Mouse (Mus musculus): Measurements from ENCODE around the gene Mpv17.
A peak's percentile ranks its signal among the peaks of the same experiment; 100 is the strongest.

Gene Mpv17

DNA sequence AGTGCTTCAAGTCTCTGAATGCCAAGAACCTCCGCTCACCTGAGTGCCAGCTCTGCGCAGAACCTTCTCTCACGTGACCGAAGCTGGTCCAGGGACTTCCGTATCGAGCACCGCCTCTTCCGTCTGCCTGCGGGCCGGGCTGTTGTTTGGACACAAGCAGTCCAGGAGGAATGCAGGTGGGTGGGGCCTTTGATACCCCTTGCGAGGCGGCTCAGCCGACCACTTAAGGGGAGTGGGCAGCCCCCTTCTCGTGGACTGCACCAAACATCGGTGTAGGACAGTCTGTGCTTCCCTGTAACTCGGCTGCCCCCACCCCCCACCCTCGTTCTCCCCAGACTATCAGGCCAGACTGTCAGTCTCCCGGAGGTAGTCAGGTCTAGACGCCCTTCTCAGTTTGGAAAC is at the start of gene Mpv17:
Gene Mpv17, minus strand, starts transcription at position 100 of the 402 bp plus-strand sequence.
- peak; percentile 63 to 74 for DNase-seq

DNA sequence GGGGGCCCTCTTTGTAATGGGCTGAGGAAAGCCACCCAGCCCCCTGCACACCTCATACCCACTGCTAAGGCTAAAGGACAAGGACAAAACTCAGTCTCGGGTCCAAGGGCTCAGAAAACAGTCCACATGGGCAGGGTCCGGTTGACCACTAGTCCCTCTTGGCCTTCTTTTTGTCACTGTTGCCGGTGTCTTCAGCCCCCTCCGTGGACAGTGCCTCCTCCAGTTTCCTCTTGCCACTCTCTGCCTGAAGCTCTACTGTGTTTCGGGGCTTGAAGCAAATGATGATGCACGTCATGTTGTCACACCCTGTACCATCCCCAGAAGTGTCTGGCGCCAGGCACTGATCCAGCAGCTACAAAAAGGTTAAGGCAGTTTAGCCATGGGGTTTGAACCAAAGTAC is 48.9 kb upstream of the Mpv17 start:
- DNase-seq: no peak

DNA sequence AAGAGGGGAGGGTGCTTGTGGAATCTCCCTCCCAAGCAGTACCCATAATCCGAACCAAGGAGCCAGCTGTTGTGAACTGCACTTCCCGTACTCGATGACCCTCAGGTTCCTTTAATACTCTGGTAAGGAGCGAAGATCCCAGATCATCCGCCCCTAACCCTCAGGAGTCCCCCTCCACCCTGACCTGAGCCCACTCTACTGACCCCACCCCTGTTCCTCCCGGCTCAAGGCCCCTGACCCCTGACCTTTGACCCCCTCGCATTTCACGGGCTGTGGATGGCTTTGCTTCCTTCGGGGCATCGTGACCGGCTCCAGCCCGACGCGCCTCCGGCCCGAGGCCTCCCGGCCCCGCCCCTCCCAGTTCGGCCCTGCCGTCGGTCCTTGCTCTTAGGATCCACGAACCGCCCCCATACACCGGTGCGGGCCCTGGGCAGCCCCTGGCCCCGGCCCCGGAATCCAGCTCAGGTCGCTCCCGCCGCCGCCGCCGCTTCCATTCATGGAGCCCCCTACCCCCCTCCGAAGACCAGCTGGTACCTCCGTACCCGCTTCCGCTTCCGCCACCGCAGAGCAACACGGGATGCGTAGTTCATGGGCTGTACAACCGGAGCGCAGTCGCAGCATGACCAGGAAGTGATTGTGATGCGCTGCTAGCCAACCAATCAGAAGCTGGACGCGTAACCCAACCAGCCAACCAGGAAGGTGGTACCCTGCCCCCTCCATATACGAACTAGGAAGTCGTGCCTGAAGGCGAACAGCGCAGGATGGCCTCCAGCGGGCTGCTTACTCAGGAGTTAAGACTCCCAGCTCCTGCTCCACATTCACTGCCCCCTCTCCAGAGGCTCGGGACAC is 47.9 kb upstream of the Mpv17 start, which contains the start of gene Zfp513:
Gene Zfp513, minus strand, starts transcription at position 562 of the 849 bp plus-strand sequence.
- DNase-seq: peak; percentile 95 to 97

DNA sequence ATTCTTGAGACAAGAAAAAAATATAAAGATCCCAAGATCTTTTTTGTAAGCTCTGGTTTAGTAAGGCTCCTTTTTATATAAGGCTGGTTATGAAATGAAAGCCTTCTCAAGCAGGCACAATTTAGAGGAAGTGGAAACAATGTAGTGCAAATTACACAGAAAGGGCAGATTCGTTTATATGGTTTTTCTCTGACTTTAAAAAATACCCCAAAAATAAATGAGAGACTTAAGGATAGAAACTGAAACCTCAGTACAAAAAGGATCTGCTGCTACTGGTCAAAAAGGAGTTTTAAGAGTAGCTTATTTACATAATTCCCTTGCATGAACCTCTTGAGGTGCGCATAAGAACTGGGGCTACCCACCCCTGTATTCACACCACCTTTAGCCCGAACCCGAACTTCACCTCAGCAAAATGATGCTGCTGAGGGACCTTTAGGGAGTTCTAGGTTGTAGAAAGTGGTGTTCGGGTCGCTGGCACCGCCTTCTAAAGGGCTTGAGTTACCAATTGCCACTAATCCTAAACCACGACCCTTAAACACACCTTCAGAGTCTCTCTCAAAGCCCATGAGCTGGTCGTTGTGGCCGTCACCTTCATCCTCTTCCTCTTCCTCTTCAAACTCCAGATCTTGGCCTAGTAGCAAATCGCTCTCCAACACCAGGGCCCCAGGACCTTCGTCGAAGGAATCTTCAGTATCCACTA is 47.1 kb upstream of the Mpv17 start:
- DNase-seq: no peak

DNA sequence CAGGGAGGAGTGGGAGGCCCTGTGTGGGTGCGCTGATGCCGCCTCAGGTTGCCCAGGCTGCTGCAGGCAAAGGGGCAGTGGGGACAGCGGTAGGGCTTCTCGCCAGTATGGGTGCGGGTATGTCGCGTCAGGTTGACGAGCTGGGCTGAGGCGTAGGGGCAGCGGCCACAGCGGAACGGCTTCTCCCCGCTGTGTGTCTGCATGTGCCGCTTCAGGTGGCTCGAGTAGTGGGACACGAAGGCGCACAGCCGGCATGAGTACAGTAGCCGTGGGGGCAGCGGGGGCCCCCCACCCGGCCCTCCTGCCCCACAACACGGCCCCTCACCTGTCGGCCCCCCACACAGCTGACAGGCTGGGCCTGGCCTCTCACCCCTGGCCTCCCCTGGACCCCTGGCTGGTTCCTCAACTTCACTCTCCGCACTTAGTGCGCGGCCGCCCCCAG is 46.3 kb upstream of the Mpv17 start:
- DNase-seq: no peak

DNA sequence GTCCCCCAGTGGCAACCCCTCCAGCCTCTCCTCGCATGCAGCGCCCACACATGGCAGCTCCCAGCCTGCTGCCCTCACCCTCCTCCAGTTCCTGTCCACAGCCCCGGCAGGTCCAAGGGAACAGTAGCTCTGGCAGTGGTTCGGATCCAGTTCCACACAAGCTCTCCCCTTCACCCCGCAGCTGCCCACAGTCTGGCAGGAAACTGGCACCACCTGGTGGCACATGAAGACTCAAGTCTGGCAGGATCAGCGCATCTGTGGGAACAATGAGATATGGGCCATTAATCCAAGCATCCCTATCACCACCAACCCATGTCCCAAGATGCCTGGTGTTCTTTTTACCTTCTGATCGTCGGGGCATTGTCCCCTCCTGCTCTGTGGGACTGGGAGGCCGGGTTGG is 45.8 kb upstream of the Mpv17 start:
- DNase-seq: no peak

DNA sequence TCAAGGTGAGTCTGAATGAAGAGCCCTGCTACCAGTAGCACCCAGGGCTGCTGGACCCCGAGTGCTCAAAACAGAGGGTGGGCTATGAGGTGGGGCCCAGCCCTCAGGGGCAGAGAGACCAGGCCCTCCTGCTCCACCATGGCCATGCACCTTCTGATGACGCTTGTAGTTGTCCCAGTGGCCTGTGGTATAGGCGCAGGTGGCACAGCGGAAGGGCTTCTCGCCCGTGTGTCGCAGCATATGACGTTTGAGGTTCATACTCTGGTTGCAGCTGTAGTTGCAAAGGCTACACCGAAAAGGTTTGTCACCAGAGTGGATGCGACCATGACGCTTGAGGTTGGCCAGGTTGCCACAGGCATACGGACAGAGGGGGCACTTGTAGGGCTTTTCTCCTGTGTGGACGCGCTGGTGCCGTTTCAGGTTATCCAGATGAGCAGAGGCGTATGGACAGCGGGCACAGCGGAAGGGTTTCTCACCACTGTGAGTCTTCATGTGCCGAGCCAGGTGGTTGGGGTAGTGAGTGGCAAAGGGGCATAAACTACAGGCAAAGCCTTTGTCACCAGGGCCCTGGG is 45.4 kb upstream of the Mpv17 start:
- DNase-seq: no peak

DNA sequence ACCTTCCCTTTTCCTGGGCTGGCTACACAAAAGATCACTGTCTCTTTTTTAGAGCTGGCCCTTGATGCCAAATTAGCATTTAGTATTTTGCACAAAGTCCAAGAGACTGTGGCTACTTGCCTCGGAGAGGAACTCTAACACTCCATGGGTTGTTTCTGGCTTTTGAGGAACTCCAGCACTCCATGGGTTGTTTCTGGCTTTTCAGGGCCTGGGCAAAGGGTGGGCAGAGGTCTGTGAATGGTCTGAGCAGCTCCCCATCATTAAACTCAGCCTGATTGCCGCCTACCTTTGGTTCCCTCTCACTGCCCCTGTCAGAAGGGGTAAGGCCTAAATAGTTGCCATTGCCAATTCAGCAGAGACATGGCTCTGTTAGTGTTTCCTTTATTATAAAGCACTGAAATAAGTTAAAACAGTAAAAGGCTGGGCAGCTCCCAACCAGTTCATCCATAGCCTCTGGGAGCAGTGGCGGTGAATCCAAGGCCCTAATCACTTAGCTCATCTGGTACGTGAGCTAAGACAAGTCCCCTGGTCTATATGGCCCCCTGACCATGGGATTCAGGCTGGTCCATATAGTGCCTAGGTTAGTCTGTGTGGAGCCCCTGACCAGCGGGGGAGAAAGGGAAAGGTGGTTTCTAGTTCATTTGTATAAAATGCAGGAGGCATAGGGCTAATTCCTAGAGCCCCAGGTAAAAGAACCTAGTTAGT is 44.7 kb upstream of the Mpv17 start:
- DNase-seq: no peak

DNA sequence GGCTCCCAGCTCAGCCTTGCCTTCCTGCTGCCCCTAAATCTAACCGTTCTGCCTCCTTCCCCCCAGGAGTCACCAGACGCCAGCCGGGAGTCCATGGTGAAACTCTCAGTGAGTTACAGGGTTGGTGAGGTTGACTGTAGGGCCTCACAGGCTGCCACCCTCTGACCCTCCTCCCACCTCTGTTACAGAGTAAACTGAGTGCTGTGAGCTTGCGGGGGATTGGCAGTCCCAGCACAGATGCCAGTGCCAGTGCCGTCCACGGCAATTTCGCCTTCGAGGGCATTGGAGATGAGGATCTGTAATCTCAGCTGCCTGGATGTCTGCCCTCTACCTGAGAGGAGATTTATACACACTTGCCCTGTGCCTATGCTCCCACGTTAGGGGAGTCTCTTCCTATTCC is 44.1 kb upstream of the Mpv17 start:
- no peak for DNase-seq

DNA sequence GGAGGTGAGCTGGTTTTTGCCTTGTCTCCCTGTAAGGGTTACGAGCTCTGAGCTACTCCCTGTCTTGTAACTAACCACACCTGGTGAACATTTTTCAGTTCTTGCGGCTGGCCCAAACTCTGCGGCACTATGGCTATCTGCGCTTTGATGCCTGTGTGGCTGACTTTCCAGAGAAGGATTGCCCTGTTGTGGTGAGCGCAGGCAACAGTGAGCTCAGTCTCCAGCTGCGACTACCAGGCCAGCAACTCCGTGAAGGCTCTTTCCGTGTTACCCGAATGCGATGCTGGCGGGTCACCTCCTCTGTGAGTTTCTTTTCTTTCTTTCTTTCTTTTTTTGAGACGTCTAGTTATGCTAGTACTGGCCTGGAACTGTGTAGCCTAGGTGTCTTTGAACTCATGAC is 43.0 kb upstream of the Mpv17 start:
- DNase-seq: no peak

DNA sequence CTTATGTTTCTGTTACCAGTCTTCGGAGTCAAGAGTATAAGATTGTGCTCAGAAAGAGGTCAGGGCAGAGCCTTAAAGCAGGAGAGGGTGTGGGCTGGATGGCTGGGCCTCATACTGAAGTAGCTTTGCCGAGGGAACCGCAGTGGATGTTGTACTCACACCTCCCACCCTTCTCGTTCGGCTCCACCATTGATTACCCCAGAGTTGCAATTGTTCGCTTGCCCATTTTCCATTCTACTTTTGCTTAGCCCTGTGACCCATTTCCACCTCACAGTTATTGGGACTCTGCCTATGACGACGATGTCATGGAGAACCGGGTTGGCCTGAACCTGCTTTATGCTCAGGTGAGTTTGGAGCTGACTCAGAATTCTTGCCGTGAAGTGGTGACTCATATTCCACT is 42.2 kb upstream of the Mpv17 start:
- DNase-seq: no peak

DNA sequence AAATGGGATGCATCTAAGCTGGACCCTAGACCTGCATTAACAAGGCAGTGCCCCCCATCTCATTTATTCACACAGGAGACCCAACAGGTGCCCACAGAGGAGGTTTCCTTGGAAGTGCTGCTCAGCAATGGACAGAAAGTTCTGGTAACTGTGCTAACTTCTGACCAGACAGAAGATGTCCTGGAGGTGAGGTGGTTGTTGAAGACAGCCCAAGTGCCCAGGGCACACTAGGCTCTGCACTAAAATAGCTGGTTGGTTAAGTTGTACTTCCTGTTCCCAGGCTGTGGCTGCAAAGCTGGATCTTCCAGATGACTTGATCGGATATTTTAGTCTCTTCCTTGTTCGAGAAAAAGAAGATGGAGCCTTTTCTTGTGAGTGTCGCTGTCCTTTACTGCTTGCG is 41.6 kb upstream of the Mpv17 start:
- DNase-seq: no peak

DNA sequence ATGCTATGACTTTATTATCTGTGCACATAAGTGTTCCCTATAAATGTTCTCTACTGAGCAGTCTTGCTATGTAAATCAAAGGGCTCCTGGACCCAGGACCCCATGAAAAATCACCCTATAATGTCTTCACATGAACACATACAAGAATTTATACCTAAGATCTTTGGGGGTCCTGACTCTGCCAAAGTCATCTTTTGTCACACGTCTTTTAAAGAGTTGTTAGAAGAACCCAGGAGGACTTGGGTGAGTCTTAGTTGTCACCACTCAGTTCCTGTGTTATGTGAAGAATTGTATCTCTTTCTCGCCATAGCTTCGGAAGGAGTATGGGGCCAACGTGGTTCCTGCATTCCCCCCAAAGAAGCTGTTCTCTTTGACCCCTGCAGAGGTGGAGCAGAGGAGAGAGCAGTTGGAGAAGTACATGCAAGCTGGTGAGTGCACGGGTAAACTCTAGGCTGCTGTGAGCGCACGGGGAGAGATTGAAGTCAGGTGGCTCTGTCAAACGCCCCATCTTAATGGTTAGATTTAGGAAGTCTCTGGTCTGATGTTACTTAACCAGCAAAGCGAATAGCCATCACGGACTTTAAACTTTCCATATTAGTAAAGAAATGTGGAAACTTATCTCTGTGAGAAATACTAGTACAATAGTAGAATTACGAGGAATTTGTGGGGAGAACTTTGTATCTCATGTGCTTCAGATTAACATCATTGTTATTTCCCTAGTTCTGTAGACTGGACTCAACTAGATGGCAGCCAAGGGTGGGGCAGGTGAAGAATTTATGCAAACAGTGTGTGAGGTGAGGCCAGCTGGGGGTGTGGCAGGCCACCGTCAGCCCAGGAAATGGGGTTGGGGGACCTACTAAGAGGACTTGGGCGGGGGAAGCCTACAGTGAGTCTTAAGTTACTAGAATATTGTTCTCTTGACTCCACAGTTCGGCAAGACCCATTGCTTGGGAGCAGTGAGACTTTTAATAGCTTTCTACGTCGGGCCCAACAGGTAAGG is 40.7 kb upstream of the Mpv17 start:
- DNase-seq: no peak

DNA sequence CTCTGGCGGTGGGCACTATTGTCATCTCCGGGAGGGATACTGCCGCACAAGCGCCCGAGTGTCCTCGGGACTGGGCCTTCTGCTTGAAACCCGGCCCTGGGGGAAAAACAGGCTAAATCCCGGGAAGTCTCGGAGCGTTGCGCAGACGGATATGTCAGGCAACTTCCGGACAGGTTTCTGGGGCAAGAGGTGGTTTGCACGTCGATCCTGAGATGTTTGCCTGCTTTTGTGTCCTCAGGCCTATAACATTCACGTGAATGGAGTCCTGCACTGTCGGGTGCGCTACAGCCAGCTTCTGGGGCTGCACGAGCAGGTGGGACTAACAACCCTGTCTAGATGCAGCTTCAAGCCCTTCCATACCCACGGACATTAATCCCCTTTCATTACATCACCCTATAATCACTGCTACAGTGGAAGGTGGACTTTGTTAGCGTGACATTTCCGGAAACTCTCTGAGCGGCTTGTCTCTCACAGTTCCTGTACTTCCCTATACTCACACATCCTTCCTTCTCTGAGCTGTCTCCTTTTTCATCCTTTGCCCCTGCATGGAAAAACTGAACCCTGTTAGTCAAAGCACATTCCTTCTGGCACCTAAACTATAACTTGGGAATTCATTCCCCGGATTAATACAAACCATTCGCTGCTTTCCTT is 39.7 kb upstream of the Mpv17 start:
- DNase-seq: no peak

DNA sequence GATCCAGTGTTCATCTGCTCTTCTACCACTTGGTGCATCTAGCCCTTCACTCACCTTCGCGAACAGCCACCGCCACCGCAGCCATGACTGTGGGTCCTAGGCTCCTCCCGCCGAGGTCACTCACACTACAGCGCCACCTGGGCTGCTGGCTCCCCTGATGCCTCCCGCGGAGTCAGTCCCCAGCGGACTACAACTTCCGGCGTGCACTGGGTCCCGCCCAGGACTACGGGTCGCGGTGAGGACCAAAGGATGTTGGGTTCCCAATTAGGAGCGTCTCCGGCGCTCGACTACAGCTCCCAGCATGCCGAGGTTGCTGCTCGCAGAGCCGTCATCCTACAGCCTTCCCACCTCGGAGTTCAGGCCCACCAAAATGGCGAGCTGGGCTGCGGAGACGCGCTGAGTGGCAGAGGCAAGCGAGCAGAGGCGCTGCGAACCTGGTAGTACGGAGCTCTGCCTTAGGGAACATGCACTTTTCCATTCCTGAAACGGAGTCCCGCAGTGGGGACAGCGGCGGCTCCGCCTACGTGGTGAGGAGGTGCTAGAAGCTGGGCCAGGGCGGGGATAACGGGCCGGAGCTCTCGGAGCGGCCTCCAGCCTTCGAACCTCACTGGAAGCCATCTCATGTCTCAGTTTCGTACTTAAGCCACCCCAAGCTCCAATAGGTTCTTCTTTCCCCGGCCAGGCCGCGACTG is 39.0 kb upstream of the Mpv17 start, which contains the start of the genes Snx17 and Eif2b4:
Gene Snx17, plus strand, starts transcription at position 289 of the 692 bp plus-strand sequence.
Gene Eif2b4, minus strand, starts transcription at position 492 of the 692 bp plus-strand sequence.
- peak; percentile 99 for DNase-seq

DNA sequence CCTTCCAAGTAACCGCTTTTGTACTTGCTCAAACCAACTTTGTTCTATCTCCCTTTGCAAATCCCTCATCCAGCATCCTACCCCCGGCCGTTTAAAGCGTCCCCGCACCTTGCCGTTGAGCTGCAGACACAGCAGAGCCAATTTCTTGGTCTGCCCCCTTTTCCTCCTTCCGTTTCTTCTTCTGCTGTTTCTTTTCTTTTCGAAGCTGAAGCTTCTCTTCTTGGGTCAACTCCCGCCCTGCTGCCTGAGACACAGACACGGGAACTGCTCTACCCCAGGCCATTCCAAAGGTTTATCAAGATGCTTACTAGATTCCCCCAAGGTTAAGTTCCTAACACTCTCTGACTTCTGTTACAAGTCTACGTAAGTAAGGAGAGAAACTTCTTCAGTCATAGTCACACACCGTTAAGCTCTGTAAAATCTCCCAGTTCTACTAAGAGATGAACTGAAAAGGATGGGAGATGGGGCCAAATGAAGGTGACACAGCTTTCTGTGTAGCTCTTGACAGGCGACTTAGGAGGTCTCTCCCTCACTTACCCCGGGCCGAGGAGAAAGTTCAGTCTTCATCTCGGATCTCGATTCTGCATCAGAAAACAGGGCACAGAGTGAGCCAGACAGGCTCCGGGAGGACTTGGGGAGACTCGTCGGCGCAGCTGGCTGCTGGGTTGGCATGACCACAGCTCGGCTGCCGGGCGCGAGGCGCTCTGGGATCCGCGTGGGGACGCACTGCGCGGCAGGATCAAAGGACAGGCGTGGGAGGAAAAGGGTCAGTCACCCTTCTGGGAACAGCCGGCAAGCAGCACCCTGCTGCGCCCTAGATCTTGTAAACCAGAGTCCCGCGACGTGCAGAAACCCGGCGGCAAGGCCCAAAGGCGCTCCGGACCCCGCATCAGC is 38.2 kb upstream of the Mpv17 start:
- no peak for DNase-seq

DNA sequence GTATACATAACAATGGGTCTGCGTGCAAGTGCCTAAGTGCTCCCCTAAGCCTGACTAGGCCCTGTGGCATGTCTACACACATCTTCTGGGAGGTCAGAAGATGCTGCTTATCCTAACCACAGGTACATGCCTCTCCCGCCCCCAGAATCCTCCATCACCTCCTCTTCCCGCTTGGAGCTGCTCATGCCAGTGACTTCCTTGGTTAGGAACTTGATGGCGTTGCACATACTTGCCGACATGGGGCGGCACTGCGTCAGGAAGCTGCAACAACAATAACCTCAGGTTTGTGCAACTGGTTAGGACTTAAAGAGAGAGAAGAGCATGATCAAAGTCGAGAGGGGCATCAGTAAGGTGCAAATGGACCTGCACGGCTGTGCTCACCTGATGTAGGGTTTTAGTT is 36.1 kb upstream of the Mpv17 start:
- DNase-seq: no peak

DNA sequence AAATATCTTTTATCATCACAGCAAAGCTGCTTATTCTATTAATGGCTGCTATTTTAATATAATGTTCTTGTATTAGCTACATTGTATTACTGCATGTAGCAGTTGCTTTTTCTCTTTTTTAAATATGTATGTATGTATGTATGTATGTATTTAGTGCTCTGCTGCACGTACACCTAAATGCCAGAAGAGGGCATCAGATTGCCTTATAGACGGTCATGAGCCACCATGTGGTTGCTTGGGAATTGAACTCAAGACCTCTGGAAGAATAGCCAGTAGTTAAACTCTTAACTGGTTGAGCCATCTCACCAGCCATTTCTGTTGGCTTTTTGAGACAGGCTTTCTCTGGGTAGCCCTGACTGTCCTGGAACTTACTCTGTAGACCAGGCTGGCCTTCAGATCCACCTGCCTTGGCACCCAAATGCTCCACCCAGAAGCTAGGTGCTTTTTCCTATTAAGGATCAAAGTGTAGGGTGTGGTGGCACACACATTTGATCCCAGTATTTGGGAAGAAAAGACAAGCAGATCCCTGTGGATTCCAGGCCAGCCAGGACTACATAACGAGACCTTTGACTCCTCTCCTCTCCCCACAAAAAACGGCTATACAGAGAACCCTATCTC is 34.3 kb upstream of the Mpv17 start:
- no peak for DNase-seq

DNA sequence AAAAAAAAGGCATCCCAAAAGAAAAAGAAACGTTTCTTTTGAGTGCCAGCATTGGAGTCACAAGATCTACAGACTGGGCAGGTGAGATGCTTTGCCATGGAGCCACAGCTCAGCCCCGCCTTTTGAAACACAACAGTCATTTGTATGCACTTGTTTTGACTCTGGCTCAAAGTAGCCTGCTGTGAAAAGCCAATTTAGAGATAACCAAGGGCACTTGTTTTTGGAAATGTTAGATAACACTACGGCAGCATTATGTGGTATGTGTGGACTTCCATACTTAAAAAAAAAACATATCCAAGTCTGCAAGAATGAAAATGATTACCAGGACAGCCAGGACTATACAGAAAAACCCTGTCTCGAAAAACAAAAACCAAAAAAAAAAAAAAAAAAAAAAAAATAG is 29.6 kb upstream of the Mpv17 start:
- no peak for DNase-seq

Measured in thymus, adult 18-20 months (tissue).